Mouse (Mus musculus): ENCODE results near the gene Zbtb16.

Zbtb16 gene

GRCm38 (mm10) chr9:48707134-48707823, 128.7 kb downstream of the Zbtb16 start:
- in situ Hi-C loops (cut with MboI): no loop called here

GRCm38 (mm10) chr9:48701296-48701695, 134.7 kb downstream of the Zbtb16 start:
- in situ Hi-C loops (cut with MboI): no loop called here

- in situ Hi-C loops (cut with MboI): no loop called here
Measured at GRCm38 (mm10) chr9:48700871-48701270, 135.2 kb downstream of the Zbtb16 start.

GRCm38 (mm10) chr9:48697470-48697815, 138.6 kb downstream of the Zbtb16 start:
- in situ Hi-C loops (cut with MboI): no loop called here

GRCm38 (mm10) chr9:48696731-48697469, 139.1 kb downstream of the Zbtb16 start:
- in situ Hi-C loops (cut with MboI): no loop called here

GRCm38 (mm10) chr9:48696330-48696729, 139.7 kb downstream of the Zbtb16 start:
- in situ Hi-C loops (cut with MboI): no loop called here

GRCm38 (mm10) chr9:48695796-48696195, 140.2 kb downstream of the Zbtb16 start:
- in situ Hi-C loops (cut with MboI): no loop called here

- in situ Hi-C loops (cut with MboI): no loop called here
Measured at GRCm38 (mm10) chr9:48694616-48695061, 141.4 kb downstream of the Zbtb16 start.

GRCm38 (mm10) chr9:48693696-48694095, 142.3 kb downstream of the Zbtb16 start:
- in situ Hi-C loops (cut with MboI): no loop called here

- in situ Hi-C loops (cut with MboI): no loop called here
Measured at GRCm38 (mm10) chr9:48689718-48689980, 146.4 kb downstream of the Zbtb16 start.

- in situ Hi-C loops (cut with MboI): no loop called here
Measured at GRCm38 (mm10) chr9:48688859-48689717, 146.9 kb downstream of the Zbtb16 start.

- in situ Hi-C loops (cut with MboI): no loop called here
Measured at GRCm38 (mm10) chr9:48687891-48688290, 148.1 kb downstream of the Zbtb16 start.

GRCm38 (mm10) chr9:48685721-48686120, 150.3 kb downstream of the Zbtb16 start:
- in situ Hi-C loops (cut with MboI): no loop called here

- in situ Hi-C loops (cut with MboI): no loop called here
Measured at GRCm38 (mm10) chr9:48684144-48684543, 151.9 kb downstream of the Zbtb16 start.

- in situ Hi-C loops (cut with MboI): no loop called here
Measured at GRCm38 (mm10) chr9:48681193-48681592, 154.8 kb downstream of the Zbtb16 start.

- in situ Hi-C loops (cut with MboI): no loop called here
Measured at GRCm38 (mm10) chr9:48678426-48679358, 157.3 kb downstream of the Zbtb16 start.

- in situ Hi-C loops (cut with MboI): no loop called here
Measured at GRCm38 (mm10) chr9:48675151-48675790, 160.8 kb downstream of the Zbtb16 start.

- in situ Hi-C loops (cut with MboI): no loop called here
Measured at GRCm38 (mm10) chr9:48674359-48675015, 161.5 kb downstream of the Zbtb16 start.

- in situ Hi-C loops (cut with MboI): no loop called here
Measured at GRCm38 (mm10) chr9:48673804-48674203, 162.2 kb downstream of the Zbtb16 start.

- in situ Hi-C loops (cut with MboI): no loop called here
Measured at GRCm38 (mm10) chr9:48673213-48673612, 162.8 kb downstream of the Zbtb16 start.

- in situ Hi-C loops (cut with MboI): no loop called here
Measured at GRCm38 (mm10) chr9:48671841-48672240, 164.2 kb downstream of the Zbtb16 start.
